Mouse (Mus musculus) forebrain, embryonic 11.5 days (tissue): ENCODE measurements around the gene Edem2. TPM values are rescaled to one million over a fixed set of nuclear protein-coding genes. Genes with fewer than 3 reads are reported as not detected.

Experiments
- polyA plus RNA-seq: library from polyadenylated mRNA; unstranded; fragments of >200 nt; fragmentation: Nextera tagmentation; extraction: Ambion mirVana; gene quantifications from 2 replicates; pipeline ENCODE4 v1.2.1, GENCODE M21; 2014

Gene Edem2
- polyA plus RNA-seq, 1 experiment from 2014 or later, result 31.8 TPM

Other genes starting within 250 kb of the Edem2 start
- 20.6 and 22.9 TPM in 2 replicates for gene Acss2, start 211.5 kb downstream of the Edem2 start, polyA plus RNA-seq
- 10.6 and 11.3 TPM in 2 replicates for gene Ggt7, start 211.2 kb downstream of the Edem2 start, polyA plus RNA-seq
- gene Gss, start 136.7 kb downstream of the Edem2 start, polyA plus RNA-seq, result 18.1 and 22.3 TPM in 2 replicates
- gene Myh7b, start 118.3 kb downstream of the Edem2 start, polyA plus RNA-seq, result 0.27 and 0.31 TPM in 2 replicates
- gene Trpc4ap, start 37.1 kb downstream of the Edem2 start, polyA plus RNA-seq, result 141 and 154 TPM in 2 replicates
- not detected in 2 replicates for gene Gm17581, start 6.4 kb upstream of the Edem2 start, polyA plus RNA-seq
- 0.96 and 1.1 TPM in 2 replicates for gene Procr, start 21.6 kb upstream of the Edem2 start, polyA plus RNA-seq
- gene Mmp24, start 45.9 kb upstream of the Edem2 start, polyA plus RNA-seq, result 1.0 and 2.0 TPM in 2 replicates
- gene BC029722, start 90.0 kb upstream of the Edem2 start, polyA plus RNA-seq, result 6.9 and 8.0 TPM in 2 replicates
- 164 and 198 TPM in 2 replicates for gene Eif6, start 97.5 kb upstream of the Edem2 start, polyA plus RNA-seq
- 0.23 and 0.39 TPM in 2 replicates for gene Fam83c, start 105.4 kb upstream of the Edem2 start, polyA plus RNA-seq
- 70.0 and 78.0 TPM in 2 replicates for gene Uqcc1, start 200.8 kb upstream of the Edem2 start, polyA plus RNA-seq
- not detected in 2 replicates for gene Gm15557, start 211.3 kb upstream of the Edem2 start, polyA plus RNA-seq
- gene Gdf5, start 215.9 kb upstream of the Edem2 start, polyA plus RNA-seq, result 1.8 and 2.0 TPM in 2 replicates
- 27.4 and 28.8 TPM in 2 replicates for gene Cep250, start 227.0 kb upstream of the Edem2 start, polyA plus RNA-seq